Mouse (Mus musculus): ENCODE data around the gene Pm20d1.
"Not testable (repeated sequence)": the region's sequence is repeated elsewhere in the genome, so short reads cannot be mapped to it uniquely, and the experiment has no call there.

The Pm20d1 gene

GRCm38 (mm10) chr1:131816886-131817285 lies 19.7 kb downstream of the Pm20d1 start:
- 0 out of 2 replicates have a peak, but pooled peaks cover 4% of the 10 kb centered on the region for H3K9me3 ChIP-seq (ENCODE audit: low read length)
- peaks cover 16% of the 10 kb centered on the region for H3K36me3 ChIP-seq (ENCODE audit: insufficient read depth, low read length)
- no peak overlapping the region for H3K4me3 ChIP-seq (replicated peaks; ENCODE audit: low read length)
- peaks cover 41% of the 10 kb centered on the region for H3K4me1 ChIP-seq (replicated peaks; ENCODE audit: low read depth, low read length)
- peaks cover 13% of the 10 kb centered on the region for H3K27me3 ChIP-seq (ENCODE audit: insufficient read depth, low read length)
- TF ChIP-seq CTCF (conservative IDR thresholded peaks at IDR 0.05; ENCODE audit: low read length): no peak
- no peak for TF ChIP-seq POU5F1 (IDR thresholded peaks at IDR 0.05; ENCODE audit: borderline replicate concordance, low read length)
- no peak for TF ChIP-seq NANOG (IDR thresholded peaks at IDR 0.05; ENCODE audit: borderline replicate concordance, low read length)

GRCm38 (mm10) chr1:131820353-131820752 lies 23.2 kb downstream of the Pm20d1 start:
- 0 out of 2 replicates have a peak overlapping the region, but pooled peaks have one; percentile 5 for H3K4me3 ChIP-seq (replicated peaks; ENCODE audit: low read length)
- H3K36me3 ChIP-seq (ENCODE audit: insufficient read depth, low read length): not testable (repeated sequence)

GRCm38 (mm10) chr1:131820887-131821328 lies 23.7 kb downstream of the Pm20d1 start:
- H3K27me3 ChIP-seq (ENCODE audit: insufficient read depth, low read length): peaks cover 13% of the 10 kb centered on the region
- H3K4me3 ChIP-seq (replicated peaks; ENCODE audit: low read length): 0 out of 2 replicates have a peak overlapping the region, but pooled peaks have one; percentile 5
- TF ChIP-seq POU5F1 (IDR thresholded peaks at IDR 0.05; ENCODE audit: borderline replicate concordance, low read length) (no peak), CTCF (conservative IDR thresholded peaks at IDR 0.05; ENCODE audit: low read length) (no peak), NANOG (IDR thresholded peaks at IDR 0.05; ENCODE audit: borderline replicate concordance, low read length) (no peak)
- H3K9me3 ChIP-seq (ENCODE audit: low read length): 0 out of 2 replicates have a peak, but pooled peaks cover 4% of the 10 kb centered on the region
- H3K36me3 ChIP-seq (ENCODE audit: insufficient read depth, low read length): peaks cover 3% of the 10 kb centered on the region; the same call in 1 of the 2 replicates
- H3K4me1 ChIP-seq (replicated peaks; ENCODE audit: low read depth, low read length): peaks cover 77% of the 10 kb centered on the region

More at GRCm38 (mm10) chr1:131820353-131820752, 23.2 kb downstream of the Pm20d1 start:
- H3K27me3 ChIP-seq (ENCODE audit: insufficient read depth, low read length): peaks cover 13% of the 10 kb centered on the region
- H3K9me3 ChIP-seq (ENCODE audit: low read length): not testable (repeated sequence)
- H3K4me1 ChIP-seq (replicated peaks; ENCODE audit: low read depth, low read length): peaks cover 73% of the 10 kb centered on the region

- H3K36me3 ChIP-seq (ENCODE audit: insufficient read depth, low read length): no peaks in the 10 kb centered on the region
- 0 out of 2 replicates have a peak, but pooled peaks cover 4% of the 10 kb centered on the region for H3K9me3 ChIP-seq (ENCODE audit: low read length)
- H3K27me3 ChIP-seq (ENCODE audit: insufficient read depth, low read length): no peaks in the 10 kb centered on the region
- no peak for TF ChIP-seq POU5F1 (IDR thresholded peaks at IDR 0.05; ENCODE audit: borderline replicate concordance, low read length)
- TF ChIP-seq CTCF (conservative IDR thresholded peaks at IDR 0.05; ENCODE audit: low read length): no peak
- no peak for TF ChIP-seq NANOG (IDR thresholded peaks at IDR 0.05; ENCODE audit: borderline replicate concordance, low read length)
- H3K4me3 ChIP-seq (replicated peaks; ENCODE audit: low read length): no peak overlapping the region
- peaks cover 79% of the 10 kb centered on the region for H3K4me1 ChIP-seq (replicated peaks; ENCODE audit: low read depth, low read length)
These were observed 25.1 kb downstream of the Pm20d1 start for GRCm38 (mm10) chr1:131822292-131822691.

GRCm38 (mm10) chr1:131822856-131823492 lies 25.8 kb downstream of the Pm20d1 start:
- 0 out of 2 replicates have a peak overlapping the region, but pooled peaks have one; percentile 32 for H3K4me3 ChIP-seq (replicated peaks; ENCODE audit: low read length)
- H3K36me3 ChIP-seq (ENCODE audit: insufficient read depth, low read length): no peaks in the 10 kb centered on the region
- H3K4me1 ChIP-seq (replicated peaks; ENCODE audit: low read depth, low read length): peaks cover 80% of the 10 kb centered on the region
- H3K27me3 ChIP-seq (ENCODE audit: insufficient read depth, low read length): no peaks in the 10 kb centered on the region
- no peak for TF ChIP-seq NANOG (IDR thresholded peaks at IDR 0.05; ENCODE audit: borderline replicate concordance, low read length)
- no peak for TF ChIP-seq CTCF (conservative IDR thresholded peaks at IDR 0.05; ENCODE audit: low read length)
- no peak for TF ChIP-seq POU5F1 (IDR thresholded peaks at IDR 0.05; ENCODE audit: borderline replicate concordance, low read length)
- 0 out of 2 replicates have a peak, but pooled peaks cover 4% of the 10 kb centered on the region for H3K9me3 ChIP-seq (ENCODE audit: low read length)

- 0 out of 2 replicates have a peak, but pooled peaks cover 4% of the 10 kb centered on the region for H3K9me3 ChIP-seq (ENCODE audit: low read length)
- TF ChIP-seq NANOG (IDR thresholded peaks at IDR 0.05; ENCODE audit: borderline replicate concordance, low read length) (no peak), CTCF (conservative IDR thresholded peaks at IDR 0.05; ENCODE audit: low read length) (no peak), POU5F1 (IDR thresholded peaks at IDR 0.05; ENCODE audit: borderline replicate concordance, low read length) (no peak)
- H3K36me3 ChIP-seq (ENCODE audit: insufficient read depth, low read length): no peaks in the 10 kb centered on the region
- peaks cover 78% of the 10 kb centered on the region for H3K4me1 ChIP-seq (replicated peaks; ENCODE audit: low read depth, low read length)
- no peaks in the 10 kb centered on the region for H3K27me3 ChIP-seq (ENCODE audit: insufficient read depth, low read length)
- peak overlapping the region; percentile 32; the same call in 1 of the 2 replicates for H3K4me3 ChIP-seq (replicated peaks; ENCODE audit: low read length)
These were observed 26.4 kb downstream of the Pm20d1 start for GRCm38 (mm10) chr1:131823563-131823962.

GRCm38 (mm10) chr1:131824528-131825181 lies 27.5 kb downstream of the Pm20d1 start:
- Histone ChIP-seq H3K4me3 (replicated peaks; ENCODE audit: low read length) (no peak overlapping the region), H3K36me3 (ENCODE audit: insufficient read depth, low read length) (peaks cover 6% of the 10 kb centered on the region)
- TF ChIP-seq NANOG (IDR thresholded peaks at IDR 0.05; ENCODE audit: borderline replicate concordance, low read length): no peak
- TF ChIP-seq POU5F1 (IDR thresholded peaks at IDR 0.05; ENCODE audit: borderline replicate concordance, low read length): no peak
- no peak for TF ChIP-seq CTCF (conservative IDR thresholded peaks at IDR 0.05; ENCODE audit: low read length)

GRCm38 (mm10) chr1:131827207-131827786 lies 30.1 kb downstream of the Pm20d1 start, which contains the start of gene Slc41a1:
Slc41a1 (plus strand) TSS chr1:131827493.
- peaks cover 32% of the 10 kb centered on the region for H3K36me3 ChIP-seq (ENCODE audit: insufficient read depth, low read length)
- TF ChIP-seq NANOG (IDR thresholded peaks at IDR 0.05; ENCODE audit: borderline replicate concordance, low read length): no peak
- TF ChIP-seq CTCF (conservative IDR thresholded peaks at IDR 0.05; ENCODE audit: low read length): no peak
- TF ChIP-seq POU5F1 (IDR thresholded peaks at IDR 0.05; ENCODE audit: borderline replicate concordance, low read length): no peak
- H3K4me1 ChIP-seq (replicated peaks; ENCODE audit: low read depth, low read length): peaks cover 84% of the 10 kb centered on the region
- H3K9me3 ChIP-seq (ENCODE audit: low read length): no peaks in the 10 kb centered on the region
- H3K4me3 ChIP-seq (replicated peaks; ENCODE audit: low read length): peak within 1 kb of the TSS; percentile 96
- no peaks in the 10 kb centered on the region for H3K27me3 ChIP-seq (ENCODE audit: insufficient read depth, low read length)

More at GRCm38 (mm10) chr1:131824528-131825181, 27.5 kb downstream of the Pm20d1 start:
- H3K4me1 ChIP-seq (replicated peaks; ENCODE audit: low read depth, low read length): peaks cover 79% of the 10 kb centered on the region
- no peaks in the 10 kb centered on the region for H3K9me3 ChIP-seq (ENCODE audit: low read length)
- H3K27me3 ChIP-seq (ENCODE audit: insufficient read depth, low read length): no peaks in the 10 kb centered on the region

Measured in E14TG2a.4 (cell line).